Mouse (Mus musculus): Measurements from ENCODE around the gene Bcl2l12.

Gene Bcl2l12

DNA sequence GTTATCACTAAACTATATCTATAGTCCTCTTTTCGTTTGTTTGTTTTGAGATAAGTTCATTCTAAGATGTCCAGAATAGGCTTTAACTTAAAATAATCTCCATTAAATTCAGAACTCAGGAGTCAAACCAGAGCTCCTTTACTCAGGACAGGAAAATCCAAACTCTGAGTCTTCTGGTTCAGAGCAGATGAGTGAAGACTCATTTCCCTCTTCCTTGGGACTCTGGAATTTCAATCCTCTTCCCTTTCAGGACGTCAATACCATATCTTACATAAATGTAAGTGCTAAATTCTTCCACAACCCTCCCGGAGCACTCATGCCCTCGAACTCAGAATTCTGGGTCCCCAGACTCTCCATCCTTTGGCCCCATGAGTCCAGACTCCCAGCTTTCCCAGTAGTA, 18.2 kb upstream of the Bcl2l12 start:
- DNase-seq = no peak

DNA sequence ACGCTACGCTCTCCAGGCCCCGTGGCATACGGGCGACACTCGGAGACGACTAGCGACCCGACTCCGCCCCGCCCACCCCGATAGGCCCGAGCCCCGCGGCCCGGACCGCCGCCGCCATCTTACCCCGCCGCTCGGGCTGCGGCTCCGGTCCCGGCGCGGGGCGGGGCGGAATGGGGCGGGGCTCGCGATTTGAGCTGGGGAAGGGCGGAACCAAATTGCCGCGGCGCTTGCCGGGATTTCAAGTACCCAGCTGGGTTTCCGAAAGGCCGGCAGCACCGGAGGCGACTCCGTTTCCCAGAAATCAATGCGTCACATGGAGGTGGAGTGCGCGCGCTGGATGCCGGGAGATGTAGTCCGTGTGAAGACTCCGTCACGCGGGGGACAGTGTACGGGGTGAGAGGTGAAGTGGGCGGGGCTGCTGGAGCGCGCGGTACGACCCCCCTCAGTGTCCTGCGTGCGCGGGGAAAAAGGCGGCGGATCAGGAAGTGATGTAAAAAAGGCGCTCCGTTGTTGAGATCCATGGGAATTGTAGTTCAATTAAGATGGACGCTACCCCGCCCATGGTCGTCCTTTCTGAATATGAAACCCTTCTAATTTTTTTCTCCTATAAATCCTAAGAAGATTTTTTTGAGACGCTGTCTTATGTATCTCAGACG, 17.6 kb upstream of the Bcl2l12 start, which contains the start of gene Scaf1:
Gene Scaf1 (minus strand): TSS at position 407 of the 656 bp plus-strand sequence.
- DNase-seq = peak; percentile 99

DNA sequence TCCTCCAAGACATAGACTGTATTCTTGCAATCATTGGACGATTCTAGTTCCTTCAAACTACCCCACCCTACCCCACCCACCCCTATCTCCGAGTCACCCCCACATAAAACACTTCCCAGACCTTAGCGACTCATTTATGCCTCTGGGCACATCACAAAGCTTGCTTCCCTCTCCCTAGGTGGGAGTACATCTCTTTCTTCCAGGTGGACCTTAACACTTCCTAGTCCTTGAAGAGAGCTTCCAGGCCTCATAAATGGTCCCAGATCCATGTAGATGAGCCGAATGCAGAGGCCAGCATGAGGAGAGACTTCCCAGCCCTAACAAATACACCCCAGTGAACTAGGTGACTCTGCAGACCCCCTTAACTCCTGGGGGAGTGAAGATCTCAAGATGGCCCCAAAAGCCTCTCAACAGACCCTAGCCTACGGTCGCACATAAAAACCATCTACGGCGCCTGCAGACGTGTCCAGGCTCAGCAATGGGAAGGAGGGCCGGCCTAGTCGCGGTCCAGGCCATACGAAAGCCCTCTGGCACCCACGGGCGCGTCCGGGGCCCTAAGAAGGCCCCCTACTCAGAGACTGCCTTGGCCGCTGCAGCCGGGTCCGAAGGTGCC, 16.9 kb upstream of the Bcl2l12 start:
- no peak for DNase-seq

DNA sequence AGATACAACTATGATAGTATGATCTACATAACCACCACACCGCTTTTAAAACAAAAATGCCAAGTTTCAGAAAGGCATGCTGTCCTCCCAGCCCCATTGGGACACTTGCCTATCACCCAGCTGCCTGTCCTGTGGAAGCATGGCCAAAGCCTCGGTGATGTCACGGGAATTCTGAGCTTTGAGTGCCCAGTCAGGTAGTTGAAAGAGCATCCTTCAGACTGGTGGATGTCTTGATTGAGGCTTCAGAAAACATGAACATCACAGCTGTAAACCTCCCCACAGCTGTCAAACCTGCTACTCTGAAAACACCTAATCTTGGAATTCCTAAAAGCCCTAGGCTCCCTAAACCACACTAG, 15.6 kb upstream of the Bcl2l12 start:
- no peak for DNase-seq

DNA sequence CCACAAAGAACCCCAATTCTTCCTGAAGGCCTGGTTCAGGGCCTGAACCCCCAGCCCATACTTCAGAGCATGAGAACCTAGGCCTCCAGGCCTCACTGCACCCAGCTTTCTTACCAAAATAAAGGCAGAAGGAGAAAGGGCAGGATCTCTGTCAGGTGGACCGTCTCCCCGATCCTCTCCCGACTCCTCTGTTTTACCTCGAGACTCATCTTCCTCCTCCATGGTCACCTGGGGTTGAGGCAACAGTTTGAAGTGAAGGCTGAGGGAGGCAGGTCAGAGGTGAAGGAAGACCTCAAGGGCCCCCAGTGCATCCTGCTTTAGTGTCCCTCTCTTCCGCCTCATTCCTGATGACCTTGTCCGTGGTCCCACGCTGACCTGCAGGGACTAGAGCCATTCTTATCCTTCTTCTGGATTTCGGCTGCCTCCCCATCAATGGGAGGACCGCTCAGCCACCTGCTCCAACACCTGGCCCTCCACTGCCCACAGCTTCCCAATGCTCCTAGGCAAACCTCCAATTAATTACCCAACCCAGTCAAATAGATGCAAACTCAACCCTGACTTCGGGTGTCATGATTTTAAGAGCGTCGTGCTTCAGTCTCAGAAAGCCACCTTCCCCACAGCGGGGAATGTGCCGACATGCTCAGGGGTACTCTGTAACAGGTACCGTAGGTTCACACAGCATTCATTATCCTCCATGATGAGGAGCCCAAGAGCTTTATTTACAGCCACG, 15.0 kb upstream of the Bcl2l12 start:
- DNase-seq = no peak

DNA sequence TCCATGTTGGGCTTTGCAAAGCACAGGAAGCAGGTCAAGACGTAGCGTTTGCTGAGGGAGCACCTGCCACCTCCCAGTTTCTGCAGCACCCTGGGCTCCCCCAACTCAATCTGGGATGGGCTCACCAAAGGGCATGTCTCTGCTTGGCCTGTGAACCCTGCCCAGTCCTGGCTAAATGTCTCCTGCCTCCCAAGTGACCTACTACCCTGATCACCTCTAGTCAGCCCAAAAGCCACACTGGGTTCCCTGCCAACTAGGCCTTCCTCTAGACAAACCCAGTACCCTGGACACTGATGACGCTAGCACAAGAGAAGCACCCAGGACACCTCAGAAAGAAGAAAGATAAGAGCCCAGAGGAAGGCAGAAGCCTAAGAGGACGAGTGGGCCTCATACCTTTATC, 14.3 kb upstream of the Bcl2l12 start:
- DNase-seq = no peak

DNA sequence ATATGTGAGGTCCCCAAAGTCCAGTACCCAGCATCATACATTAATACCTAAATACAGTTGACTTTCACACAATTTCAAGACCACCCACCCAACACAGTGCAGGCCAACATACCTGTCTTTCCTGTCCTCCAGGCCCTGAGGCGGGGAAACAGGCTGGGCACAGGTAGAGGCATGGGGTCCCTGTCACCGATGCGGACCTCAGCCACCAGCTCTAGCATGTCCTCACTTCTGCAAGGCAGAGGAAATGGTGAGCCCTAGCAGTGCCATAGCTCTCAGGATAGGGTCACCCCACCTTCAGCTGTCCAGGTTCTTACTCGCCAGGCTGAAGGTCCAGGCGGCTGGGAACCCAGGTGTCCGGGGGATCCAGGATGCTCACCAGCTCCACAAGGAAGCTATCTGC, 13.5 kb upstream of the Bcl2l12 start:
- DNase-seq = no peak

DNA sequence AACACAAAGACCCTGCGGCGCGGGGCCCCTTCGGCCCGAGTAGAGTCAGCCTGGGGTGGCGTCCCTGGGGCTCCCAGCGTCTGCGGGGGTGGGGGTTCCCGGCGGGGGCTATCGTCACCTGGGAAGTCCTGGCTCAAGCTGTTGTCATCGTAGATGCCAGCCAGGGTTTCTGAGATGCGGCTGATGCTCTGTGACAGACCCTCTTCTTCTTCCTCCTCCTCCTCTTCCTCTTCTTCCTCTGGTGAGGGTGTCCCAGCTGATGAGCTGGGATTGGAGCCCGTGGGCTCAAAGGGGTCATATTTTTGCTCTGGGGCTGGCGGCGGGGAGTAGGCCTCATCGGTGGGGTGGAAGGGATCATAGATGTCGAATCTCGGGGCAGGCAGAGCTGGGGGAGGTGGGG, 9.9 kb upstream of the Bcl2l12 start:
- DNase-seq = no peak

DNA sequence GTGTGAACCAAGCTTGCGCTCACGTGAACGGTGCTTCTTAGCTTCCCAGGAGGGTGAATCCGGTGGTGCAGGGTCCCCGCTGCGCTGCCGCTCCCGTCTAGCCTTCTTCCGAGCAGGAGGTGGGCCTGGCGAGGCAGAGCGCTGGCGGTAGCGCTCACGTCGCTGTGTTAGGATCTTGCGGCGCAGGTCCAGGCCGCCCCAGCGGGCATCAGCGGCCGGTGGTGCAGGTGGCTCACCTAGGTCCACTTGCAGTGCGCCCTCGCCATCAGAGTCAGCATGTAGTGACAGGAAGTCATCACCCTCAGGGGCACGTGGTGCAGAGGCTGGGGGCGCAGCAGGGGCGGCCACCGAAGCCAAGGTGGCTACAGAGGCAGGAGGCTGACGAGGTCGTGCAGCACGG, 9.3 kb upstream of the Bcl2l12 start:
- DNase-seq = no peak

DNA sequence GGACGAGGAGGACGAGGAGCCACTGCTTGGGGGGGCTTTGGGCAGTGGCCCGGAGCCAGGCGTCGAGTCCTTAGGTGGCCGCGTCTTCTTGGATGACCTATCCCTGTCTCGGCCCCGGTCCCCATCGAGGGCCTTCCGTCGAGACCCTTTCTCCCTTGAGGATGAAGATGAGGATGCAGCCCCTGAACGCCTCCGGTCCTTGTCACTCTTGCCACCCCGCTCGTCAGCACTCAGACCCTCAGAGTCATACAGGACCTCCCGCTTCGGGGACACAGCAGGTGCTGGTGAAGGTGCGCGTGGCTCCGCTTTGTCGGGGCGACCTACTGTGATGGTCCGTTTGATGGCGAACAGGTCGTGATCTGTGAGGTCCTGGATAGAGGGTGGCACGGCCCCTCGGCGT, 8.6 kb upstream of the Bcl2l12 start:
- DNase-seq = no peak

DNA sequence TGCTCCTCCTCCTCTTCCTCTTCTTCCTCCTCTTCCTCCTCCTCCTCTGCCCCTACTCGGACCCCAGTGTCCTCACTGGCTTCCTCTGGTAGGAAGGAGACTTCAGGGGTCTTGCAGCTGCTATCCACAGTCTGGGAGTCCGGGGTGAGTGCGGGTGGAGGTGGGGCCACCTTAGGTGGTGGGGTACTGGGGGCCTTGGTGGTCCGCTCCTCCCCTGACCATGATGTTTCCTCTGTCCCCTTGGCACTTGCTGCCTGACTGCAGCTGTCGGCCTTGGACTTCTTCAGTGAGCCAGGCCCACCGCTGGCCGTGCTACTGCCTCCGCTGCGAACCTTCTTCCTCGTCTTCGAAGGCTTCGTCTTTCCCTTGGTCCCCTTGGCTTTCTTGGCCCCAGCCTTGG, 8.0 kb upstream of the Bcl2l12 start:
- no peak for DNase-seq

DNA sequence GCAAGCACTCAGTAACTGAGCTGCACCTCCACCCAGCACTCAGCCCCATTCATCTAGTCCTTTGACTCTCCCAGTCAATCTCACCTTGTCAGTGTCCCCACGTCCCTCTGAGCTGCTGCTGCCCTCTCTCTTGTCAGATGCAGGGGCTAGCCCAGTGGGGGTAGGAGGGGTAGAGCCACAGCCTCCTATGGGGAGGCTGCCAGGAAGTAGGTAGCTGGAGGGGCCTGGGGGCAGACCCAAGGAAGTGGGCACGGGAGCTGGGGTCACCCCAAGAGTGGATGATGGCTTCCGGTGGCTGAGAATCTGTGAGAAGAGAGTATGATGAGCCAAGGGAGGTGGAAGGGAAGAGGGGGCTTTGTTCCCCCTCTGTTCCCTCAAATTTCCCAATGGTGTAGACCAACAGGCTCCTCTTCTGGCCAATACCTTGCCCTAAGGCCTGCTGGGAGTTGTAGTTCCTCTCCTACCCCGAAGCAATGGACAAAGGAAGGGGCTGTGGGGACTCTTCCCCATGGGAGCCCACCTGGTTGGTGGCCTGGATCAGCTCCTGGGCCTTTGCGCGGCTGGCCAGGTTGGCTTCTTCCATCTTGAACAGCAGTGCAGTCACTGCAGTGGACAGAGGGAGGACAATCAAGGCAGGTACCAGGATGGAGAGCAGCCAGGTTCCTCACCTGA, 6.9 kb upstream of the Bcl2l12 start:
- no peak for DNase-seq

DNA sequence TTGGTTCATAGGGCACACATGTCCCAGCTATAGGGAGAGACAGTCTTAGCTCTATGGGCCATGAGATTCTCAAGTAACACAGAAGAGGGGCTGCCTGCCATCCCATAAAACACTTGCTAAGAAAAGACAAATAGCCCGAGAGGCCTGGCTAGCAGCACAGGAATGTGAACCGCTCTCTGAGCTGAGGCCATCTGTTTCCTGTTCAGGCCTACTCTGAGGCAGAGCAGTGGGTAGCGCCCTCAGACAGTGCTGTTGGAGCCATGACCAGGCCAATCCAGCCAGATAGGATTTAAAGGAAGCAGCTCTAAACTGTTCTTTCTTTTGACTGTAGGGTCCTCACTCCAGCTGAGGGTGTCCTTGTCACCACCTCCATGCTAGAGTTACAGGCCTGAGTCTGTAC, 6.0 kb upstream of the Bcl2l12 start:
- no peak for DNase-seq

DNA sequence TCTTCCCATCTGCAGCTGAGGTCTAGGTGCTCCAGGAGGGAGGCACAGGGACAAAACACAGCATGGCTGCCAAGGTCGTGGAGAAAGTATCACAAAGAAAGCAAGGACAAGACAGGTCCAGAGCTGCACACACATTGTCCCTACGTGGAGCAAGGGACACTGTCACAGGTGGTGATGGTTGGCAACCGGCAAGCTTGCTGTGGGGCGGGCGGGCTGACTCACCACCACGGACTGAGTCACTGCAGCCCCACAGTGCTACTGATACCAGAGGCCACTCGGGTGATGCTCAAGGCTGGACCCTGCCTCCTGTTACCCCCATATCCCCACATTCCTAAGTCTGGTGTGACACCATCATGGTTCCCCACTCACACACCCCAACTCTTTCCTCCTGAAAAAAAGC, 3.9 kb upstream of the Bcl2l12 start:
- no peak for DNase-seq

DNA sequence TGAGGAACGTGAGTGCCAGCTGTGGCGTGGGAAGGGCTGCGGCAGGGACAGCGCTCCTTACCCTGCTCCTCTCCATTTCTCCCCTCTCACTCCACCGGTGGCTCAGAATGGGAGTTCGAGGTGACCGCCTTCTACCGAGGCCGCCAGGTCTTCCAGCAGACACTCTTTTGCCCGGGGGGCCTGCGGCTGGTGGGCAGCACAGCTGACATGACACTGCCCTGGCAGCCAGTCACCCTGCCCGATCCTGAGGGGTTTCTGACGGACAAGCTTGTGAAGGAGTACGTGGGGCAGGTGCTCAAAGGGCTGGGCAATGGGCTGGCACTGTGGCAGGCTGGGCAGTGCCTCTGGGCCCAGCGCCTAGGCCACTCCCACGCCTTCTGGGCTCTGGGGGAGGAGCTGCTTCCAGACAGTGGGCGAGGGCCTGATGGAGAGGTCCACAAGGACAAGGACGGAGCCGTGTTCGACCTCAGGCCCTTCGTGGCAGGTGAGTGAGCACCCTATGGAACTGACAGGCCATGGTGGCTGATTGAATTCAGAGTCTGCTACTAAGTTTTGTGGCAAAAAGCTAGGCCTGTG, 2.1 kb upstream of the Bcl2l12 start:
- DNase-seq = no peak

DNA sequence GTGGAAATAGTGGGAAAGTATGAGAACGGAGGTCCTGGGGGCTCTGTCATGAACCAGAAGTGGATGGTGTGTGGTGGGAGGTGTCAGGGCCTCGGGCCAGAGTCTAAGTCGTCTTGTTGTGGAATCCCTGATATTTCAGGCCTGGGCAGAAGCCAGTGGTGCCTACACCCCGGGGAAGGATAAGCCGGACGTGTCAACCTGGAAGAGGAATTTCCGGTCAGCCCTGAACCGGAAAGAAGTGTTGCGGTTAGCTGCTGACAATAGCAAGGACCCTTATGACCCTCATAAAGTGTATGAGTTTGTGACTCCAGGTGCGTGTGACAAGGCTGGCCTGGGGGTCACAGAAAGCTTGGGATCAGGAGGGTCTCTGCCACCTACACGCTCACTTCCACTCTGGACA, 1.2 kb upstream of the Bcl2l12 start:
- DNase-seq = no peak

DNA sequence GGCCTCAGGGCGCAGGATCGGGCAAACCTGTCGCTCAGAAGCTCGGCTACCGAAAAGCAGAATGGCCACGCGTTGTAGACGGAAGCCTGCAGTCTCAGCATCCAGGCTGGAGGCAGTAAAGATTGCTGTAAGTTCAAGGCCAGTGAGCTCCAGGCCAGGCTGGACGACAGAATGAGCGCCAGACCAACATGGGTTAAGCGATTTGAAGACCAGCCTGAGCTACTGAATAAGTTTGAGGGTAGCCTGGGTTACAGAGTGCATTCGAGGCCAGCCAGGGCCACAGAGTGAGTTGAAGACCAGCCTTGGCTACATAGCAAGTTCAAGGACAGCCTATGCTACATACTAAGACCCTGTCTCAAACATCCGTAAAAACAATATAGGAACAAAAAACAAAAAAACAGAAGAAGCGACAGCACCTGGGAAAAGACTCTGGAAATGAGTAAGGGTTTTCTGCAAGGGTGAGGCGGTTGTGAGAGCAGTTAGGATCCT, 528 bp downstream of the Bcl2l12 start:
- no peak for DNase-seq

DNA sequence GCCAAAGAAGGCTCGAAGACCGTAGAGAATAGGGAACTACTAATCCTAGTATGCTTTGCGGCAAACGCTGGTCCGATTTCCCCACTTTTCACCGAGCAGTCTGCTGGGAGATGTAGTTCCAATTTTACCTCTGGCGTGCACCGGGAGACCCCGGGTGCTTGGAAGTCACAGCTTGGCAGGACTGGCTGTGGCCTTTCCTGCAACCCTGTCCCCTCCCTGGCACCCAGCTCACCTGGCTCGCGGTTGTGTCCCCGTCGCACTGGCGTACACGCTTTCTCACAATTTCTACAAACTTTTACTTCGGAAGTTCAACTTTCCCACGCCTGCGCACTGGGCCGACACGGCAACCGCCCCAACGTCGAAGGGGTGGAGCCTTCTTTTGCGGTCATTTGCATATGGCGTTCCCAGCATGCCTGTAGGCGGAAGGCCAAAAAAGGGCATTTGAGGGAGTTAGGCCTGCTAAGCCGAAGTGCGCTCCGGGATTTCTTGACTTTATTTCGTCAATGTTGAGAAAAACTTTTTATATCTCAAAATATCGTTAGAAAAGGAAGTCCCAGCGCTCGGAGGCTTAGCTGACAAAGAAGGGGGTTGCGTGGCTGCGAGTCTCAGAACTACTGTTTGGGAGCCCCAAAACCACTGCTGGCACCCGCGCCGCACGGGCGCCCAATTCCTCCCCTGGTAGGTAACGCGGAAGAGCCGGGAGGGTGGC, 1.1 kb downstream of the Bcl2l12 start, which contains the start of gene Irf3:
Gene Irf3 (plus strand): TSS at position 418 of the 709 bp plus-strand sequence.
- peak; percentile 94 for DNase-seq

DNA sequence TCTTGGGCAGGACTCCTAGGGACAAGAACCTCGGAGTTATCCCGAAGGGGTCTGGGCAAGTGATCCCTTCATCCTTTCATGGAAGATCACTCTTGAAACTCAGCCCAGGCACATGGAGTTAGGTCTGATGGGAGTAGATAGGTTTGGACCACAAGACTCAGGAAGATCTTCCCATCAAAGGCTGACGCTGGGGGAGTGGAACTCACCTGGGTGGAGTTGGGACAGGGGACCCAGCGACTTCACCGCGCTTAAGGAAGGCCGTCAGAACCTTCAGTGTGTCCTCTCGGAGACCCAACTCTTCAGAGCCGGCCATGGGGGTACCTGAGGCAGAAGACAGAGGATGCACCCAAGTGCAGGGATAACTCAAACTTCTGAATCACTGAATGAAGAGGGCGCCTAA, 1.8 kb downstream of the Bcl2l12 start:
- DNase-seq = no peak

DNA sequence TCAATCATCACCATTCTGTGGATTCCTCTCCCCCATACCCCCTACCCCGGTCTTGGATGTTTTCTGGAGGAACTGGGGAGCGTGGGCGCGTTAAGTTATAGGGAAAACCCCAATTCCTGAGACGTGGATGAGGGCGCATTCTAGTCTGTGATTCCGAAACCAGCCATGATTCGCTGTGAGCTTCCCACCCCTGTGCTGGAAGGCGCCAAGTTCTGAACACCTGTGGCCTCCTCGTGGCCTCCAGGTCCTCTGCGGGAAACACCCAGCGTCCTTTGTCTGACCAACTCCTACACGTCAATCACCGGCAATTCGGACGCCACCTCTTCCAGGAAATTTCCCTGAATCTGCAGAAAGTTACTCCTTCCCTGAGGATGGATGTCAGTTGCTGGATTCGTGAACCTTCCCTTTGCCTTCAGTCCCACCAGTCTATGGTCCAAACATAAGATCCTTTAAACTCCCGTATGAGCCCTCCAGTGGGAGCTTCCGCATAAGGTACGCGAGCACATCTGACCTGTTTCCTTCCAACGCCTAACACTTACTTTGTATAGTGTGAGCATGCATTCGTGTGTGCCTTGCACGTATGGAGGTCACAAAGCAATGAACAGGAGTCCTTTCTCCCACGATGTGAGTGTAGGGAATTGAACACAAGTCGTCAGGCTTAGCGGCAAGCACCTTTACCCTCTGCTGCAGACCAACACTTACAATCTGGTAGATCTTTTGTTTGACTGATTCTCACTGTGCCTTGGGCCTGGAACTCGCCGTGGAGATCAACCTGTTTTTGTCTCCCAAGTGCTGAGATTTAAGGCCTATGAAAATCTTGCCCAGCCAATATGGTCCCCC, 11.4 kb downstream of the Bcl2l12 start:
- no peak for DNase-seq

DNA sequence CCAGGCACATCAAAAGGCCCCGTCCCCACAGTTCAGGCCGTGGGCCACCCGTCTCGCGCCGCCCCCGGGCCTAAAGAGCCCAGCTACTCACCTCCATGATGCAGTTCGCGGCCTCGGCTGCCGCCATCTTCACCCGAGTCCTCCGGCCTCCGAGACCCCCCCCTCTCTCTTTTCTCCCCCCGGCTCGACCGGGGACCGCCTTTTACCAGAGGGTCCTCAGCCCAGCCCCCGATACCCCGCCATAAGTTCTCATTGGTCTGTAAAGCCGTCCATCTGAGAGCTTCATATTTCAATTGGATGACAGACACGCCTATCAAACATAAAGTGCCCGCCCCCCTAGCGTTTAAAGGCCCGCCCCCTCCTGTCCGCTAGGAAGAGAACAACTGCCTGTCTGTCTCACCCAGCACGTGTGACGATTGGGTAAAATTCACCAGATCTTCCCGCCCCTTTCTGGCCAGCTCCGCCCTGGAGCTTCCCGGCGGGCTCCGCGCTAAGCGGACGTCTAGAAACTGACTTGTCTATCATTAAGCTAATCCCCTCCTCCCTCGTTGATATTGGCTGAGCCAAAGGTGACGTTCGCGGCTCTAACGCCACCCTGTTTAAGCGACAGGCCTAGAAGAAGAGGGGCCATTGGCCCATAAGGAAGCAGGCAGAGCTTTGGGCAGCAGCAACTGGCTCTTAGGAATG, 12.2 kb downstream of the Bcl2l12 start, which contains the start of gene Prmt1:
Gene Prmt1 (minus strand): TSS at position 377 of the 687 bp plus-strand sequence.
- DNase-seq = peak; percentile 98

All from right cerebral cortex, postnatal 25 days (tissue).